Comparison of ENCODE assay signal across 23 mouse cellular contexts in the genomic region with DNA sequence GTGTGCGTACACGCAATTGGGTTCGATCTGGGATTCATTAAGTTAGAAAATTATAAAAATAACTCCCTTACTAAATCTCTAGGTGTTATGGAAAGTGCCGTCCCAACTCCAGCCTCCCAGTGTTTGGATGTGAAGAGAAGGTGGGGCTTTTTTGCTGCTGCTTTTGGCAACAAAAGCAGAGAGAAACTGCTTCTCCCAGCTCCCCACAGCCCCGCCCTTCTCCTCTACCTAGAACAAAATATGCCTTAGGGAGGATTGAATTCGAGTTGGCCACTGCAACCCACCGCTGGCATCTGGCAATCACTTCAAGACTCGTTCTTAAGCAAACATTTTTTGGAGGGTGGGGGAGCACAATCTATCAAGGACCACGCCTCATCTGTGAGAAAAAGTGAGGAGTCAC. TPM values are rescaled to one million over a fixed set of nuclear protein-coding genes. Genes with fewer than 3 reads are reported as not detected.
DNase-seq lines count a peak whose midpoint lies in the region; ATAC-seq and TF ChIP-seq lines count a peak whose summit lies in the region.
"Had no signal": no experiment of that assay in that cellular context is flagged by ENCODE, and none has a peak within 500 bp of the region (broad histone marks: within the 10 kb centered on the region; RNA-seq: fewer than 3 reads in every experiment).

No protein-coding gene starts in this region.

- no peaks in the 10 kb centered on the region for H3K9me3 ChIP-seq in embryonic facial prominence, embryonic 14.5 days (ENCODE audit: control insufficient read depth, low read length)
- H3K9me3 ChIP-seq in embryonic facial prominence, embryonic 10.5 days: no peaks in the 10 kb centered on the region
- no peaks in the 10 kb centered on the region for H3K9me3 ChIP-seq in limb, embryonic 13.5 days
- no peaks in the 10 kb centered on the region for H3K9me3 ChIP-seq in limb, embryonic 10.5 days (replicated peaks)
- H3K9me3 ChIP-seq in stomach, postnatal 0 days (ENCODE audit: control insufficient read depth, low read length): no peaks in the 10 kb centered on the region
- no peaks in the 10 kb centered on the region for H3K9me3 ChIP-seq in intestine, embryonic 15.5 days
- H3K9me3 ChIP-seq: embryonic facial prominence, embryonic 12.5 days; forebrain, embryonic 10.5 days; forebrain, embryonic 13.5 days; hindbrain, embryonic 12.5 days; hindbrain, embryonic 15.5 days had no signal

- no peak overlapping the region for H3K9ac ChIP-seq in embryonic facial prominence, embryonic 14.5 days (ENCODE audit: low read depth, low read length)
- H3K9ac ChIP-seq in limb, embryonic 13.5 days: no peak overlapping the region
- H3K9ac ChIP-seq in stomach, postnatal 0 days (ENCODE audit: low read length): no peak overlapping the region
- no peak overlapping the region for H3K9ac ChIP-seq in intestine, embryonic 15.5 days
- H3K9ac ChIP-seq: embryonic facial prominence, embryonic 12.5 days; forebrain, embryonic 13.5 days; hindbrain, embryonic 12.5 days; hindbrain, embryonic 15.5 days had no signal

- H3K4me1 ChIP-seq in embryonic facial prominence, embryonic 14.5 days (ENCODE audit: control insufficient read depth, insufficient read depth, low read length): peaks cover 8% of the 10 kb centered on the region; the same call in 1 of the 2 replicates
- peaks cover 19% of the 10 kb centered on the region for H3K4me1 ChIP-seq in embryonic facial prominence, embryonic 10.5 days
- H3K4me1 ChIP-seq in kidney, adult 2 months (ENCODE audit: control insufficient read depth, insufficient read depth, low read length): no peaks in the 10 kb centered on the region
- peaks cover 32% of the 10 kb centered on the region for H3K4me1 ChIP-seq in limb, embryonic 13.5 days
- peaks cover 15% of the 10 kb centered on the region for H3K4me1 ChIP-seq in limb, embryonic 10.5 days
- H3K4me1 ChIP-seq in stomach, postnatal 0 days (replicated peaks; ENCODE audit: control insufficient read depth, insufficient read depth): no peaks in the 10 kb centered on the region
- peaks cover 7% of the 10 kb centered on the region; the same call in 1 of the 2 replicates for H3K4me1 ChIP-seq in intestine, embryonic 15.5 days (replicated peaks)
- H3K4me1 ChIP-seq: embryonic facial prominence, embryonic 12.5 days; hindbrain, embryonic 15.5 days had no signal

- H3K4me3 ChIP-seq in embryonic facial prominence, embryonic 14.5 days (ENCODE audit: low read depth, low read length): no peak overlapping the region
- H3K4me3 ChIP-seq in embryonic facial prominence, embryonic 10.5 days: no peak overlapping the region
- H3K4me3 ChIP-seq in kidney, adult 2 months (ENCODE audit: insufficient read depth, low read depth, low read length): no peak overlapping the region
- H3K4me3 ChIP-seq in limb, embryonic 13.5 days: no peak overlapping the region
- no peak overlapping the region for H3K4me3 ChIP-seq in limb, embryonic 10.5 days
- H3K4me3 ChIP-seq in stomach, postnatal 0 days (ENCODE audit: low read depth, low read length): no peak overlapping the region
- H3K4me3 ChIP-seq in intestine, embryonic 15.5 days (replicated peaks): no peak overlapping the region
- H3K4me3 ChIP-seq: embryonic facial prominence, embryonic 12.5 days; forebrain, embryonic 10.5 days; forebrain, embryonic 13.5 days; hindbrain, embryonic 12.5 days; hindbrain, embryonic 15.5 days had no signal

- H3K27ac ChIP-seq in embryonic facial prominence, embryonic 14.5 days (replicated peaks; ENCODE audit: low read depth, low read length): 0 out of 2 replicates have a peak overlapping the region, but pooled peaks have one; percentile 24
- H3K27ac ChIP-seq in embryonic facial prominence, embryonic 10.5 days (replicated peaks): no peak overlapping the region
- H3K27ac ChIP-seq in kidney, adult 2 months (ENCODE audit: insufficient read depth, low read depth, low read length): no peak overlapping the region
- no peak overlapping the region for H3K27ac ChIP-seq in limb, embryonic 13.5 days
- H3K27ac ChIP-seq in limb, embryonic 10.5 days: no peak overlapping the region
- peak overlapping the region; percentile 65 for H3K27ac ChIP-seq in stomach, postnatal 0 days (replicated peaks)
- H3K27ac ChIP-seq in intestine, embryonic 15.5 days: no peak overlapping the region
- H3K27ac ChIP-seq: embryonic facial prominence, embryonic 12.5 days; forebrain, embryonic 10.5 days; forebrain, embryonic 13.5 days; hindbrain, embryonic 12.5 days; hindbrain, embryonic 15.5 days had no signal

- no peak for ATAC-seq in embryonic facial prominence, embryonic 14.5 days (ENCODE audit: low read depth)
- 0 out of 2 replicates have a peak, but pooled peaks have one; percentile 51 for ATAC-seq in limb, embryonic 13.5 days (ENCODE audit: low FRiP score, low read depth)
- ATAC-seq in stomach, postnatal 0 days (ENCODE audit: low FRiP score, low TSS enrichment): no peak
- no peak for ATAC-seq in intestine, embryonic 15.5 days
- ATAC-seq: activated CD4-positive, CD25-positive, alpha-beta regulatory T cell, adult 4 months; forebrain, embryonic 13.5 days; forebrain, embryonic 16.5 days had no signal

- peak; percentile 32 for TF ChIP-seq EP300 in stomach, postnatal 0 days (optimal IDR thresholded peaks at IDR 0.05)

- no peak for TF ChIP-seq CTCF in kidney, adult 2 months (conservative IDR thresholded peaks at IDR 0.05; ENCODE audit: insufficient read depth, insufficient read length, low read depth, low read length)
- TF ChIP-seq CTCF in stomach, postnatal 0 days (IDR thresholded peaks at IDR 0.05; ENCODE audit: low read depth): no peak

- H3K4me2 ChIP-seq in embryonic facial prominence, embryonic 14.5 days (ENCODE audit: low read depth, low read length): no peak overlapping the region
- no peak overlapping the region; the same call in 1 of the 2 replicates for H3K4me2 ChIP-seq in limb, embryonic 13.5 days (replicated peaks)
- H3K4me2 ChIP-seq in stomach, postnatal 0 days (replicated peaks; ENCODE audit: low read depth): no peak overlapping the region
- H3K4me2 ChIP-seq in intestine, embryonic 15.5 days (replicated peaks): no peak overlapping the region
- H3K4me2 ChIP-seq: embryonic facial prominence, embryonic 12.5 days; forebrain, embryonic 13.5 days; heart, embryonic 11.5 days; hindbrain, embryonic 12.5 days; hindbrain, embryonic 15.5 days had no signal

- H3K36me3 ChIP-seq in embryonic facial prominence, embryonic 14.5 days (ENCODE audit: control insufficient read depth, insufficient read depth, low read length): no peaks in the 10 kb centered on the region
- peaks cover 5% of the 10 kb centered on the region for H3K36me3 ChIP-seq in embryonic facial prominence, embryonic 10.5 days (replicated peaks)
- no peaks in the 10 kb centered on the region for H3K36me3 ChIP-seq in kidney, adult 2 months (ENCODE audit: control insufficient read depth, insufficient read depth, low read length)
- H3K36me3 ChIP-seq in limb, embryonic 13.5 days: peaks cover 5% of the 10 kb centered on the region; the same call in 1 of the 2 replicates
- H3K36me3 ChIP-seq in limb, embryonic 10.5 days: no peaks in the 10 kb centered on the region
- H3K36me3 ChIP-seq in stomach, postnatal 0 days (ENCODE audit: control insufficient read depth, insufficient read depth, low read length): no peaks in the 10 kb centered on the region
- no peaks in the 10 kb centered on the region for H3K36me3 ChIP-seq in intestine, embryonic 15.5 days
- H3K36me3 ChIP-seq: embryonic facial prominence, embryonic 12.5 days; hindbrain, embryonic 12.5 days; hindbrain, embryonic 15.5 days had no signal

- 49% methylated on average over 9 of the region's 9 CpGs for WGBS in embryonic facial prominence, embryonic 14.5 days
- 76% methylated on average over 9 of the region's 9 CpGs for WGBS in embryonic facial prominence, embryonic 10.5 days
- 69% methylated on average over 9 of the region's 9 CpGs for WGBS in kidney, adult 2 months
- 52% methylated on average over 9 of the region's 9 CpGs for WGBS in limb, embryonic 13.5 days
- 85% methylated on average over 9 of the region's 9 CpGs for WGBS in limb, embryonic 10.5 days
- 52% methylated on average over 9 of the region's 9 CpGs for WGBS in stomach, postnatal 0 days
- 79% methylated on average over 9 of the region's 9 CpGs for WGBS in intestine, embryonic 15.5 days

- no peaks in the 10 kb centered on the region for H3K27me3 ChIP-seq in embryonic facial prominence, embryonic 14.5 days (replicated peaks; ENCODE audit: control insufficient read depth, insufficient read depth, low read length)
- no peaks in the 10 kb centered on the region for H3K27me3 ChIP-seq in embryonic facial prominence, embryonic 10.5 days (replicated peaks; ENCODE audit: low read depth, poor library complexity, severe bottlenecking)
- H3K27me3 ChIP-seq in kidney, adult 2 months (replicated peaks; ENCODE audit: control insufficient read depth, insufficient read depth, low read length): no peaks in the 10 kb centered on the region
- H3K27me3 ChIP-seq in limb, embryonic 13.5 days: no peaks in the 10 kb centered on the region
- H3K27me3 ChIP-seq in limb, embryonic 10.5 days (ENCODE audit: low read depth, poor library complexity, severe bottlenecking): 0 out of 2 replicates have a peak, but pooled peaks cover 7% of the 10 kb centered on the region
- H3K27me3 ChIP-seq in stomach, postnatal 0 days (ENCODE audit: control insufficient read depth, insufficient read depth, low read length): no peaks in the 10 kb centered on the region
- H3K27me3 ChIP-seq in intestine, embryonic 15.5 days (replicated peaks): no peaks in the 10 kb centered on the region
- H3K27me3 ChIP-seq: embryonic facial prominence, embryonic 12.5 days; forebrain, embryonic 13.5 days; hindbrain, embryonic 12.5 days had no signal

- TF ChIP-seq POLR2A in kidney, adult 2 months (IDR thresholded peaks at IDR 0.05; ENCODE audit: low read depth, low read length): no peak

- peak; percentile 71 for DNase-seq in embryonic facial prominence, embryonic 14.5 days (ENCODE audit: low spot score)
- no peak for DNase-seq in embryonic facial prominence, embryonic 10.5 days (ENCODE audit: low spot score)
- peak; percentile 39 for DNase-seq in kidney, adult 2 months
- DNase-seq in kidney, postnatal 10 days: no peak
- DNase-seq in limb, embryonic 10.5 days (ENCODE audit: low spot score): no peak
- no peak for DNase-seq in stomach, postnatal 0 days (ENCODE audit: low spot score)
- DNase-seq: adrenal gland, adult 8-10 months; adrenal gland, postnatal 25 days; cerebellum, adult 11-12 months; cerebellum, adult 8-10 months; cerebellum, postnatal 10 days; gastrocnemius, postnatal 14 days; heart, adult 11 months had no signal

RNA-seq across cellular contexts. Expression of a gene that starts 47.5 kb away (rescaled TPM):
- 80.1 and 87.9 TPM in 2 replicates for polyA plus RNA-seq in embryonic facial prominence, embryonic 14.5 days (2014; fragmentation: Nextera tagmentation; extraction: Ambion mirVana)
- 88.5 and 107 TPM in 2 replicates for polyA plus RNA-seq in embryonic facial prominence, embryonic 10.5 days (2016; fragmentation: Nextera tagmentation; extraction: Ambion mirVana)
- 28.2 and 32.8 TPM in 2 replicates for polyA plus RNA-seq in kidney, adult 2 months (2012; rRNA removed)
- polyA plus RNA-seq in limb, embryonic 13.5 days (2015; fragmentation: Nextera tagmentation; extraction: Ambion mirVana): 137 and 141 TPM in 2 replicates
- polyA plus RNA-seq in limb, embryonic 10.5 days (2016; fragmentation: Nextera tagmentation; extraction: Ambion mirVana): 30.6 and 47.3 TPM in 2 replicates
- 68.9 and 74.5 TPM in 2 replicates for polyA plus RNA-seq in stomach, postnatal 0 days (2015; fragmentation: Nextera tagmentation; extraction: Ambion mirVana)
- polyA plus RNA-seq in intestine, embryonic 15.5 days (2015; fragmentation: Nextera tagmentation; extraction: Ambion mirVana): 87.2 and 103 TPM in 2 replicates

Comparison
In these comparisons a context has a peak if more than half of its experiments do, and no peak if none do; other contexts are left out.
1. DNase-seq: peak in embryonic facial prominence, embryonic 14.5 days (single experiment) and kidney, adult 2 months (single experiment); none in embryonic facial prominence, embryonic 10.5 days (single experiment), kidney, postnatal 10 days (single experiment), limb, embryonic 10.5 days (single experiment) and stomach, postnatal 0 days (single experiment).
2. H3K27ac ChIP-seq: peak in embryonic facial prominence, embryonic 14.5 days (single experiment) and stomach, postnatal 0 days (single experiment); none in embryonic facial prominence, embryonic 10.5 days (single experiment), kidney, adult 2 months (single experiment), limb, embryonic 13.5 days (single experiment), limb, embryonic 10.5 days (single experiment) and intestine, embryonic 15.5 days (single experiment).